Mouse (Mus musculus): ENCODE data around the gene A2ml1. TPM values are rescaled to one million over a fixed set of nuclear protein-coding genes. Genes with fewer than 3 reads are reported as not detected.

The A2ml1 gene
- total RNA-seq, 2 experiments from 2014 or later: not detected

Other genes with a start within 250 kb of the A2ml1 start
- 10 to 100 TPM; 22.0 to 36.4 TPM for gene Tulp3, start 225.8 kb downstream of the A2ml1 start, total RNA-seq (2021)
- gene Rhno1, start 218.7 kb downstream of the A2ml1 start, total RNA-seq (2021): 10 to 100 TPM; 13.9 to 15.3 TPM
- gene Foxm1, start 218.6 kb downstream of the A2ml1 start, total RNA-seq (2021): 1 to 10 TPM; 1.8 to 1.9 TPM
- not detected for gene Tex52, start 206.2 kb downstream of the A2ml1 start, total RNA-seq (2021)
- gene Gm44596, start 206.1 kb downstream of the A2ml1 start, total RNA-seq (2021): not detected
- gene Nrip2, start 182.3 kb downstream of the A2ml1 start, total RNA-seq (2021): 1 to 10 TPM; 2.0 to 2.7 TPM
- gene Itfg2, start 156.7 kb downstream of the A2ml1 start, total RNA-seq (2021): 10 to 100 TPM; 16.4 to 27.2 TPM
- 100 to 1,000 TPM; 297 to 351 TPM for gene Fkbp4, start 142.9 kb downstream of the A2ml1 start, total RNA-seq (2021)
- under 1 TPM in 1 of 2 experiments, not detected in 1; 0.80 TPM for gene Pzp, start 54.9 kb downstream of the A2ml1 start, total RNA-seq (2021)
- gene Klrb1a, start 41.9 kb upstream of the A2ml1 start, total RNA-seq (2021): not detected
- 1 to 10 TPM in 1 of 2 experiments, under 1 TPM in 1; 0.26 to 2.1 TPM for gene Clec2h, start 80.8 kb upstream of the A2ml1 start, total RNA-seq (2021)
- not detected for gene Klrb1, start 141.5 kb upstream of the A2ml1 start, total RNA-seq (2021)
- under 1 TPM; 0.60 to 0.67 TPM for gene Klrb1c, start 207.6 kb upstream of the A2ml1 start, total RNA-seq (2021)
- gene Gm44511, start 244.7 kb upstream of the A2ml1 start, total RNA-seq (2021): not detected
- 1 to 10 TPM in 1 of 2 experiments, under 1 TPM in 1; 0.90 to 1.3 TPM for gene Klrb1b, start 244.7 kb upstream of the A2ml1 start, total RNA-seq (2021)